Mouse (Mus musculus) layer of hippocampus, postnatal 14 days (tissue): ENCODE data around the gene Ptch1. TPM values are rescaled to one million over a fixed set of nuclear protein-coding genes. Genes with fewer than 3 reads are reported as not detected.

Source experiments
- DNase-seq, 2 experiments: peaks; one replicate each; pipeline ENCODE4 v3.0.0; 2021 to 2022; ENCODE audit warnings: low spot score in 2 of 2, mixed read lengths in 1 of 2
- total RNA-seq, 2 experiments: library from RNA; stranded (reverse); gene quantifications; 2 replicates each; pipeline ENCODE4 v1.2.3; 2021

Ptch1 gene
- total RNA-seq, 2 experiments from 2014 or later, result 40.2 to 48.1 TPM

DNA sequence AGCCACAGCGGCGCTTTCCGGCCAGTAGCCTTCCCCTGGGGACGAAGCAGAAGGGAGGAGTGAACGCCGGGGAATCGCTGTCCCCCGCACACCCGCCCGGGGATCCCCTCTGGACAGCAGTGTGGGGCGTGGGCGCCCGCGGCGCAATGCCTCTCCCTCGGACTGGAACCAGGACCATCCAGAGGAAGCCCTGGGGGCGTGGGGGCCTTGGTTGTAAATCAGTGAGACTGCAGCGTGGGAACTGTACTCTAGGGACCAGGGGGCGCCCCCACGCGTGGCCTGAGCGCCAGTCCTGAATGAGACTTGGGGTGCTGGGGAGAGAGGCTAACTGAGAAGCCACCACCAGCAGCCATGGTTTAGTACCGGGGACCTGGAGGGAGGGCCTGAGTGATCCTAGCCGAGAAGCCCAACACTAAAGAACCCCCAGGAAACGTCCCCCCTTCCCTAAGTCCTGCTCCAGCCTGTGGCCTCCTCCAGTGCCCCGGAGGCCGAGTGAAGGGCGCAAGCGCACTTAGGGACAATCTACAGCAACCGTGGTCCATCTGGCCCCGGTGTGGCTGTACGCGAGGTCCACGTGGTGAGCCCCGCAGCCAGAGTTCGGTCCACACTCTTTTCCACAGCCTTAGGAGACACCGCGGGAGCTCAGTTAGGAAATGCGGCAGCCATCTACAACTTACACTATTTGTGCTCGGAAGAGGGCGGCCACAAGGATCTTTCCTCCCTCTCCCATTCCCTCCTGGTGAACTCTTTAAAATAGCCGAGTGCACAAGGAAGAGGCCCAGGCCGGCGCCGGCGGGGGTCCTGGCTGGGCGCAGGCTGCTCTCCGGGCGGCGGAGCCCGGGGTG lies 9.4 kb downstream of the Ptch1 start:
- no peak for DNase-seq

DNA sequence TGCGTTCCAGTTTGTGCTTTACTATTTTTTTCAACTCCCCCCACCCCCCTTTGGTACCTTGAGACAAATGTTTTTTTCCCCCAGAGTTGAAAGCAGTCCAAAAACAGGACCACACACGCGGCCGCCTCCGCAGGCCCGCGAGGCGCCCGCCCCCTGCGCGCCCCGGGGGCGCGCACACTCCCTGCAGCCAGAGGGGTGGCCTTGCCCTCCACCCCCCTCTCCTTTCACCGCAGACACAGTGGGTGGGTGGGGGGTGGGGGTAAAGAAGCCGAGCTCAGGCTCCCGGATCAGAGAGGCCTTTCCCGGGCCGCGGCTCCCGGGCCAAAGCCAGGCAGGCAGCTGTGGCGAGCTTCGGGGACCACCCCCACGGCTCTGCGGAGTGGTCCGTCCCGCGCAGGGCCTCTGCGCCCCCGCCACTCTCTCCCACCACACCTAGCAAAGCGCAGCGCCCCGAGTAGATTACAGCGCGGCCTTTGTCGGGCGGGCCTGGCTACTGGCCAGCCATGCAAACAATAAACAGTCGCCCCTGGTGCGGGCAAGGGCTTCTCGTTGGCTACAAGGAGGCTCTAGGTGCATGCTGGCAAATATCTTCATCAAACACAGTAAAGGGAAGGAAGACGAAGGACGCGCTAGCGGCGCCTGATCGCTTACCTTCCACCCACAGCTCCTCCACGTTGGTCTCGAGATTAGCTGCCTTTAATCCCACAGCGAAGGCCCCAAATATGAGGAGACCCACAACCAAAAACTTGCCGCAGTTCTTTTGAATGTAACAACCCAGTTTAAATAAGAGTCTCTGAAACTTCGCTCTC lies 10.2 kb downstream of the Ptch1 start:
- peak in 1 of 2 experiments; percentile 80 for DNase-seq

DNA sequence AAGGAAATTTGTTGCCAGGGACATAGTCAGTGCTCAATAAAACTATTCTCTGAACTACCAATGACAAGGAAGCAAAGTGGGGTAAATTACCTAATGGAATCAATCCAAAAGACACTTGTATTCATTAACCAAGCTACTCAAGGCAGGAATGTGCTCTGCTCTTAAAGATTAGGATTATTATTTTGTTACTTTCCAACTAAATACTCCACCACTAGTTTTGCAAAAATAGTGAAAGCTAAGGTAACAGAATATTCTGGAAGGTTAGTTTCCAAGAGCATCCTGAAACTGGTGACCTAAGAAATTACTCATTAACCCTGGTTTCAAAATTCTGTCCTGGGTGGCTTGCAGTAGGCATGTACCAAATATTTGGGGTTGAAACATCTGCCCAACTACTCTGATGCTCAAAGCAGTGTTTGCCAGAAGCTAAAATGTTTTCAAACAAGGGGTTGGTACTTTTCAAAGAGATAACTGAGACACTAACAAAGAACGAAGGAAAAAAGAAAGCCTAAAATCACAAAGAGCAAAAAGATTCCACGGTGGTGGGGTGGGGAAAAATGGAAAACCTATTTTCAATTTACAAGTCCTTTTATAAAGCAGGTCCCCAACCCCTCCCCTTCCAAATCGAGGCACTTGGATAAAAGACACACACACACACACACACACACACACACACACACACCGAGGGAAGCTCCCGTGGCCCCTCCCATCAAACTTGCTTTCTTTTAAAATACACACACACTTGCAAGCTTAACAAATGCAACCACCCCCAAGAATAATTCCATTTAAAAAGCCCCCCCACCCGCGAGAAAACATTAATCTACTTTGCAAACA lies 11.0 kb downstream of the Ptch1 start:
- no peak for DNase-seq

- no peak for DNase-seq
Measured at GRCm38 (mm10) chr13:63558297-63558890, 15.0 kb downstream of the Ptch1 start.

DNA sequence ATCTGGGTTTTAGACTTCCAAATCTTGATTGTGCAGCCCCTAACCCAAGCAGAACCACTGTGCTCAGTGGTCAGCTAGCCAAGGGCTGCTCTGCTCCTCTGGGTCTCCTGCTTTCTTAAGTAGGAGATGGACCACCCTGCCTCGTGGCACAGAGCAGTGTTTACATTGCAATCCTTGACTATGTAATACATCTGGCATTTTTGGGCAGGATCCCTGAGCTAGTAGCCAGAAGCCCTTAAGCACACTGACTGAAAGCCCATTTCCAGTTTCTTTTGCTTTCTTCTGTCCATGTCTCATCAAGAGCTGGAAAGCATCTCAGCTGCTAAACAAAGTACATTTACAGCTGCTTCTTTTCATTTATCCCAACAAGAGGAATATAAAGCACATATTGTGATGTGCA lies 17.0 kb downstream of the Ptch1 start:
- no peak for DNase-seq

- DNase-seq, result no peak
Measured at GRCm38 (mm10) chr13:63555885-63556284, 17.5 kb downstream of the Ptch1 start.

GRCm38 (mm10) chr13:63554569-63554968 lies 18.8 kb downstream of the Ptch1 start:
- DNase-seq, result no peak

GRCm38 (mm10) chr13:63553436-63553835 lies 20.0 kb downstream of the Ptch1 start:
- DNase-seq, result no peak

GRCm38 (mm10) chr13:63552291-63552932 lies 21.0 kb downstream of the Ptch1 start:
- peak; percentile 74 to 84 for DNase-seq

DNA sequence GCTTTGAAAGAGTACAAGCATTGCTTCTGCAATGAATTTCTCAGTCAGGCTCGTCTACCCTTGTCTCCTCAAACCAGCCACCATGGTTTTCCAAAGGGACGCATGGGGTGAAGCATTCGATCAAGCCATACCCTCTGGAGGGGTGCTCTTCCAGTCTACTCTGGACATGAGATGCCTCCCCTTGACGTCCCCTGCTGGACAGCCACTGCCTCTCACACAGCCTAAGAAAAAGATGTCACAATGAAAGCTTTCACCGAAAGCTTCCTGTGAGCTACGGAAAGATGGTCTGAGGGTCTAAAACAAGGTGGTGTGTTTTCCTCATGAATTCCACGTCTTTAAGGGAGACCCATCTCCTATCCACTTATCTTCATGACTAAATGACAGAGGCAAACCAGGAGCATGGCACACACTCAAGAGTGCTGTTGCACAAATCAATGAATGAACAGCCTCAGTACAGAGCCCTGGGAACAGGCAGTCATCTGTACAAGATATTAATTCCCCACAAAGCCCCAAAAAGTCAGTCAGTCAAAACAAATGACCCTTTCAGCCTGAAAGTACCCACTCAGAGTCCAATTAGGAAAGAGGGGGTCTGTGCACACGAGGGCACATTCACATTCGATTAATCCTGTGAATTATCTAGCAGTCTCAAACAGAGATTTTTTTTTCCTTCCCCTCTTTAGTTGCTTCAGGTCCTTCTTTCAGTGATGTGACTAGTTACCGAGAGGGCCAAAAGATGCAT lies 21.7 kb downstream of the Ptch1 start:
- DNase-seq, result no peak

- DNase-seq, result no peak
Measured at GRCm38 (mm10) chr13:63550367-63550766, 23.0 kb downstream of the Ptch1 start.

- no peak for DNase-seq
Measured at GRCm38 (mm10) chr13:63549210-63549609, 24.2 kb downstream of the Ptch1 start.

DNA sequence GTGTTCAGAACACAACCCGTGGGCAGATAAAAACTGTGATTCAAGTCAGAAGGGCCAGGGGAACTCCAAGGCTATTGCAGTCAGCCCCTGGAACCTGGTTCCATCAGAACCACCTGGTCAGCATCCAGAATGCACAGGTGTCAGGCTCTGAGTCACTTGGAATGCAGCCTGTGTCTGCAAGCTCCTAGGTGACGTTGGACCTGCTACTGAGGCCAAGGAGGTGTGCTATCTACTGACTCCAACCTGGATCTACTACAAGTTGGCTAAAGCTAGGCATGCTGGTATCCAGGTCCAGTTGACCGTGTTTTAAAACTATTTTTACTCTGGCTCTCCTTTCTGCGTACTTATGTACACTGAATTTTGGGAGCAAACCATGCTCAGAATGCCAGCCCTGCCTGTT lies 24.8 kb downstream of the Ptch1 start:
- no peak for DNase-seq

- DNase-seq, result no peak
Measured at GRCm38 (mm10) chr13:63545291-63545690, 28.1 kb downstream of the Ptch1 start.

GRCm38 (mm10) chr13:63544967-63545253 lies 28.5 kb downstream of the Ptch1 start:
- no peak for DNase-seq

DNA sequence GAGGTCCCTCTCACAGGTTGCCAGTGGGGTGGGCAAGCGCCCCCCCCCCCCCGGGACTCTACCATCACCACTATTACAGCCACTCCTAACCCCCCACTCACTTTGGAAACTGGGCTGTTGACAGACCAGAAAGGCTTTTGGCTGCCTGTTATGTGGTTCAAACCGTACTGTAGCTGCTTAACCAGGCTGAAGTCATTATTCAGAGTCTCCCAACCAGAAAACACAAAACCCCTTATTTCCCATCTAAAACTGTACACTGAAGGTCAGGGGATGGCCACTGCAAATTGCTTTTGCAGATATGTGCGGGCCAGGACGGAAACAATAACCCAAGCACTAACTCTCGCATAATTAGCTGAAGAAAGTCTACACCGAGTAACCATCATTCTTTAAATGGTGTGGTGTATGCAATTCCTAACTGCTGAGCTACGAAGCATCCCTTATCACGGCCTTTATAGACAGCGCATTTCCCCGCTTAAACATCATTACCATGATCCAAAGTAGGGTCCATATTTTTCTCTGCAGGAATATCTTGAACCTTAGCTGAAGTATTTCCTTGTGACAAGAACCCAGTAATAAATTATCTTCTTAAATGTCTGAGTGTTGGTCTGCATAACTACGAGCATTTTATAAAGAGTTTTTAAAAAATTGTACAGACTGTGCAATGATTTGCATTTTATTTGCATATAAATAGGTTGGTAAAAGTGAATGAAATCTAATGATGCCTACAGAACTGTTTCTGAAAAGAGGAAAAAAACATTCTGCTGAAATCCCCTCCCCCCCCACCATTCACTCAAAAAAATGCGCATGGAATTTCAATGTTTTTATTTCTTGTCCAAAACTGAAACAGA lies 29.1 kb downstream of the Ptch1 start:
- DNase-seq, result no peak

GRCm38 (mm10) chr13:63543459-63543858 lies 29.9 kb downstream of the Ptch1 start:
- no peak for DNase-seq

DNA sequence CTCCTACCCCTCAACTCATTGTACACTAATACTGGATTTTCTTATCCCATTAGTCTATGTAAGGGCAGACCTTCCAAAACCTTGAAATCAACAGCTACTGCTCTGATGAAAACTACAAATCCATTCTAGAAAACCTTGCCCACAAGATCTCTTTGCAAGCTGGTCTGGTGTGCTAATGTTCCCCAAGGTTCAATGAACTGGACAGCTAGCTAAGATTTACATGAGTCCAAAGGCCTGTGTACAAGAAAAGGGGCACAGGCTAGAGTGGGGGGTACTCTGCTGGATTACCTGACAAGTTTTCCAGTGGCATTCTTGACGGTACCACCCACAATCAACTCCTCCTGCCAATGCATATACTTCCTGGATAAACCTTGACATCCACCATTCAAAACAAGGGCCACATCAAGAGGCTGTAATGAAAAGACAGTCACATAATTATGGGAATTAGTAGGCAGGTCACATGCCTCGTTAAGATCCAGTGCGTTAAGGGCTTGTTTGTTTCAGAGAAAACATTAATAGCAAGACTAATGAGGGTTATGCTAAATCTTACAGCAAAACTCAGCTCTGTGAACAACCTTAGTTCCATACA lies 30.5 kb downstream of the Ptch1 start:
- peak in 1 of 2 experiments; percentile 41 for DNase-seq

GRCm38 (mm10) chr13:63541510-63541909 lies 31.9 kb downstream of the Ptch1 start:
- DNase-seq, result no peak
